Mouse (Mus musculus) MEL (cell line): Measurements from ENCODE around the gene Pacsin2. TPM values are rescaled to one million over a fixed set of nuclear protein-coding genes. Genes with fewer than 3 reads are reported as not detected.

Source experiments
- DNase-seq: peaks from one replicate; pipeline ENCODE4 v3.0.0; 2011; ENCODE audit warnings: low read depth, low spot score
- H3K27ac ChIP-seq: 2 replicates; pipeline ENCODE4 v1.5.1; 2012; ENCODE audit warnings: low read depth, mild to moderate bottlenecking, control low read depth, low read length, moderate library complexity; ENCODE audit not compliant: control insufficient read depth
- H3K27me3 ChIP-seq, 2 experiments: fragments of 150-350 bp in 1 of 2; sonication (generic) in 1 of 2; 2 replicates each; pipeline ENCODE4 v1.6.1; 2012; ENCODE audit warnings: low read length in 2 of 2, mild to moderate bottlenecking in 2 of 2, improper control_type of control experiment in 1 of 2, moderate library complexity in 1 of 2; ENCODE audit not compliant: insufficient read depth in 2 of 2, control insufficient read depth in 1 of 2
- H3K36me3 ChIP-seq, 2 experiments: 2 replicates each; pipeline ENCODE4 v1.6.1; 2012 to 2014; ENCODE audit warnings: low read length in 2 of 2, improper control_type of control experiment in 1 of 2, inconsistent platforms in 1 of 2, mild to moderate bottlenecking in 1 of 2; ENCODE audit not compliant: insufficient read depth in 2 of 2, control insufficient read depth in 1 of 2
- H3K4me1 ChIP-seq, 2 experiments: fragments of 150-350 bp in 1 of 2; sonication (generic) in 1 of 2; 2 replicates each; pipeline ENCODE4 v1.6.1; 2012; ENCODE audit warnings: low read length in 2 of 2, improper control_type of control experiment in 1 of 2, mild to moderate bottlenecking in 1 of 2; ENCODE audit not compliant: insufficient read depth in 2 of 2, control insufficient read depth in 1 of 2
- H3K4me3 ChIP-seq, 2 experiments: fragments of 150-350 bp in 1 of 2; sonication (generic) in 1 of 2; 2 replicates each; pipeline ENCODE4 v1.5.1; 2012; ENCODE audit warnings: low read depth in 2 of 2, low read length in 2 of 2, mild to moderate bottlenecking in 2 of 2, moderate library complexity in 2 of 2, control low read depth in 1 of 2, improper control_type of control experiment in 1 of 2; ENCODE audit not compliant: control insufficient read depth in 1 of 2, insufficient read depth in 1 of 2
- H3K79me2 ChIP-seq: 2 replicates; pipeline ENCODE4 v1.6.1; 2012; ENCODE audit warnings: mild to moderate bottlenecking, low read length, moderate library complexity; ENCODE audit not compliant: control insufficient read depth, poor library complexity, insufficient read depth
- H3K9ac ChIP-seq: 2 replicates; pipeline ENCODE4 v1.6.1; 2012; ENCODE audit warnings: low read depth, mild to moderate bottlenecking, control low read depth, low read length, moderate library complexity; ENCODE audit not compliant: control insufficient read depth, poor library complexity, severe bottlenecking
- H3K9me3 ChIP-seq: fragments of 150-350 bp; sonication (generic); replicated peaks from 2 replicates; pipeline ENCODE4 v1.6.1; 2012; ENCODE audit warnings: mild to moderate bottlenecking, low read length, improper control_type of control experiment, moderate library complexity; ENCODE audit not compliant: insufficient read depth
- BHLHE40 ChIP-seq: IDR thresholded peaks from 2 replicates; pipeline ENCODE4 v1.6.1; 2012; ENCODE audit warnings: low read depth, mild to moderate bottlenecking, inconsistent platforms, low read length, improper control_type of control experiment, borderline replicate concordance
- CHD1 ChIP-seq: IDR thresholded peaks from 2 replicates; pipeline ENCODE4 v1.6.1; 2012; ENCODE audit warnings: low read depth, mild to moderate bottlenecking, inconsistent platforms, low read length, improper control_type of control experiment
- CHD2 ChIP-seq: IDR thresholded peaks from 2 replicates; pipeline ENCODE4 v1.6.1; 2011; ENCODE audit warnings: low read length, improper control_type of control experiment
- CTCF ChIP-seq, 3 experiments: IDR thresholded peaks in 2 of 3; conservative IDR thresholded peaks in 1 of 3; 2 replicates each; pipeline ENCODE4 v1.5.1; 2011 to 2012; ENCODE audit warnings: low read length in 3 of 3, low read depth in 2 of 3, mild to moderate bottlenecking in 2 of 3, improper control_type of control experiment in 1 of 3, inconsistent platforms in 1 of 3, mixed read lengths in 1 of 3, moderate library complexity in 1 of 3; ENCODE audit not compliant: control insufficient read depth in 1 of 3, insufficient read depth in 1 of 3, poor library complexity in 1 of 3, severe bottlenecking in 1 of 3
- ELF1 ChIP-seq: IDR thresholded peaks from 2 replicates; pipeline ENCODE4 v1.6.1; 2014; ENCODE audit warnings: low read depth, mild to moderate bottlenecking, inconsistent platforms, low read length, improper control_type of control experiment, moderate library complexity
- ETS1 ChIP-seq: IDR thresholded peaks from 2 replicates; pipeline ENCODE4 v1.6.1; 2012; ENCODE audit warnings: low read depth, mild to moderate bottlenecking, inconsistent platforms, low read length, improper control_type of control experiment, moderate library complexity
- GABPA ChIP-seq: IDR thresholded peaks from 2 replicates; pipeline ENCODE4 v1.6.1; 2012; ENCODE audit warnings: low read depth, mild to moderate bottlenecking, inconsistent platforms, low read length, improper control_type of control experiment, moderate library complexity
- GATA1 ChIP-seq: IDR thresholded peaks from 2 replicates; pipeline ENCODE4 v1.6.1; 2011; ENCODE audit warnings: low read depth, low read length, improper control_type of control experiment
- HCFC1 ChIP-seq: IDR thresholded peaks from 2 replicates; pipeline ENCODE4 v1.6.1; 2012; ENCODE audit warnings: low read depth, mild to moderate bottlenecking, inconsistent platforms, low read length, improper control_type of control experiment, moderate library complexity
- JUND ChIP-seq: IDR thresholded peaks from 2 replicates; pipeline ENCODE4 v1.6.1; 2011; ENCODE audit warnings: low read depth, mild to moderate bottlenecking, improper control_type of control experiment, low read length
- MAX ChIP-seq: IDR thresholded peaks from 2 replicates; pipeline ENCODE4 v1.6.1; 2011; ENCODE audit warnings: low read length, improper control_type of control experiment
- MXI1 ChIP-seq: IDR thresholded peaks from 2 replicates; pipeline ENCODE4 v1.6.1; 2011; ENCODE audit warnings: mild to moderate bottlenecking, low read depth, low read length, improper control_type of control experiment
- NELFE ChIP-seq: IDR thresholded peaks from 2 replicates; pipeline ENCODE4 v1.6.1; 2011; ENCODE audit warnings: low read depth, low read length, improper control_type of control experiment
- POLR2A ChIP-seq, 2 experiments: IDR thresholded peaks; 2 replicates each; pipeline ENCODE4 v1.6.1; 2011 to 2012; ENCODE audit warnings: low read length in 2 of 2, mild to moderate bottlenecking in 2 of 2, control low read depth in 1 of 2, improper control_type of control experiment in 1 of 2, low read depth in 1 of 2, moderate library complexity in 1 of 2; ENCODE audit not compliant: control insufficient read depth in 1 of 2, insufficient read depth in 1 of 2, poor library complexity in 1 of 2
- RAD21 ChIP-seq: IDR thresholded peaks from 2 replicates; pipeline ENCODE4 v1.6.1; 2011; ENCODE audit warnings: mild to moderate bottlenecking, low read depth, low read length, improper control_type of control experiment
- SIN3A ChIP-seq: IDR thresholded peaks from 2 replicates; pipeline ENCODE4 v1.6.1; 2012; ENCODE audit warnings: low read length, improper control_type of control experiment, inconsistent platforms
- SMC3 ChIP-seq: IDR thresholded peaks from 2 replicates; pipeline ENCODE4 v1.6.1; 2011; ENCODE audit warnings: low read depth, low read length, improper control_type of control experiment
- TBP ChIP-seq: IDR thresholded peaks from 2 replicates; pipeline ENCODE4 v1.8.0; 2011; ENCODE audit warnings: low read depth, low read length, improper control_type of control experiment
- USF1 ChIP-seq: IDR thresholded peaks from 2 replicates; pipeline ENCODE4 v1.6.1; 2014; ENCODE audit warnings: low read depth, mild to moderate bottlenecking, inconsistent platforms, low read length, improper control_type of control experiment, moderate library complexity
- ZC3H11A ChIP-seq: IDR thresholded peaks from 2 replicates; pipeline ENCODE4 v1.6.1; 2012; ENCODE audit warnings: low read depth, mild to moderate bottlenecking, inconsistent platforms, low read length, improper control_type of control experiment
- ZMIZ1 ChIP-seq: IDR thresholded peaks from 2 replicates; pipeline ENCODE4 v1.6.1; 2012; ENCODE audit warnings: low read depth, mild to moderate bottlenecking, inconsistent platforms, low read length, improper control_type of control experiment, moderate library complexity
- polyA plus RNA-seq, 2 experiments: library from polyadenylated mRNA; stranded (reverse) in 1 of 2; unstranded in 1 of 2; fragments of >175 nt in 1 of 2; fragments of >200 nt in 1 of 2; gene quantifications; 2 replicates each; pipeline versions ENCODE4 v1.2.1 to v1.2.4; 2012; ENCODE audit warnings: low replicate concordance in 2 of 2, low read depth in 1 of 2; ENCODE audit not compliant: insufficient read length in 2 of 2, insufficient read depth in 1 of 2, missing spikeins in 1 of 2
- total RNA-seq: library from RNA; depleted of rRNA; stranded (reverse); fragments of 300-350 nt; gene quantifications from 2 replicates; pipeline ENCODE4 v1.2.3, GENCODE M21; 2012

The Pacsin2 gene
- total and polyA plus RNA-seq, 3 experiments, result 58.7 to 425 (median 103) TPM

DNA sequence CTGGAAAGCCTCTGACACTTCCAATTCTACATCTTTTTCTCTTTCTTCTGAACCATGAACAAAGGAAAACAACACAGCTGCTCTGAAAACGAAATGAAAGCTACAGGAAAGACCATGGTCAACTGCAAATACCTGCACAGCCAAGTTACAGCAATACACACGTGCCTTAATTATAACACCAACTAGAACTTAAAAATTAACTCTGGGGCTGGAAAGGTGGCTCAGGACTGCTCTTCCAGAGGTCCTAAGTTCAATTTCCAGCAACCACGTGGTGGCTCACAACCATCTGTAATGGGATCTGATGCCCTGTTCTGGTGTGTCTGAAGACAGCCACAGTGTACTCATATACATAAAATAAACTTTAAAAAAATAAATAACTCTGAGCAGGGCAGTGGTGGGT is 9.4 kb downstream of the Pacsin2 start:
- H3K4me3 ChIP-seq, result no peak overlapping the region
- TF ChIP-seq POLR2A (IDR thresholded peaks at IDR 0.05; ENCODE audit: control insufficient read depth in 1 of 2, insufficient read depth in 1 of 2, low read depth in 1 of 2, low read length in 2 of 2, poor library complexity in 1 of 2), result no peak
- TF ChIP-seq ETS1, result no peak
- peaks cover 0 to 19% of the 10 kb centered on the region in 2 experiments; a peak in 2 of 4 replicates for H3K36me3 ChIP-seq
- DNase-seq, result no peak
- H3K9me3 ChIP-seq, result no peaks in the 10 kb centered on the region
- H3K27me3 ChIP-seq, result no peaks in the 10 kb centered on the region
- H3K9ac ChIP-seq, result no peak overlapping the region
- H3K4me1 ChIP-seq, result peaks cover 12 to 24% of the 10 kb centered on the region in 2 experiments
- H3K27ac ChIP-seq, result no peak overlapping the region
- peaks cover 58% of the 10 kb centered on the region for H3K79me2 ChIP-seq

DNA sequence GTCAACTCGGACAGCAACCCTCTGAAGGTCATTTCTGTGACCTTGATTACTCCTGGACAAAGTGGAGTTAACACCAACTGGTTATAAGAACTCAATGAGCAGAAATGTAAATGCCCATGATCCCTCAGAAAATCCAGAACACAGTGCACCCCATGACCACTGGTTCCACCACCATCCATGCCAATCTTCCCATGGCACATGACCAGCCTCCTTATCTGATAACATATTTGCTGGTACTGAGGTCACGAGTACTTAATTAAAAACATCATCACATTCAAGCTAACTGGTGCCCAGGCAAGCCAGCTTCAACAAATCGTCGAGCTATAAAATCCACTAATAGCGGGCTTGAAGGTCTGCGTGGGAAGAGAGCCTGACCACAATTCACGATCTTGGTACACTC is 10.0 kb downstream of the Pacsin2 start:
- TF ChIP-seq ZMIZ1 (no peak), ZC3H11A (no peak), TBP (no peak), CHD2 (no peak), GATA1 (no peak), JUND (no peak), USF1 (no peak), SIN3A (no peak), HCFC1 (no peak), SMC3 (no peak), GABPA (no peak), MAX (no peak), ETS1 (no peak), MXI1 (no peak), RAD21 (no peak), NELFE (no peak), CTCF (IDR thresholded peaks at IDR 0.05 in 2 of 3, conservative IDR thresholded peaks at IDR 0.05 in 1 of 3; ENCODE audit: control insufficient read depth in 1 of 3, insufficient read depth in 1 of 3, low read depth in 2 of 3, low read length in 3 of 3, poor library complexity in 1 of 3, severe bottlenecking in 1 of 3) (no peak), BHLHE40 (no peak), ELF1 (no peak), CHD1 (no peak)
- peaks cover 12 to 24% of the 10 kb centered on the region in 2 experiments for H3K4me1 ChIP-seq
- H3K9ac ChIP-seq, result no peak overlapping the region
- H3K27ac ChIP-seq, result no peak overlapping the region
- no peak for DNase-seq
- no peaks in the 10 kb centered on the region for H3K27me3 ChIP-seq
- no peak overlapping the region for H3K4me3 ChIP-seq
- H3K9me3 ChIP-seq, result no peaks in the 10 kb centered on the region
- H3K79me2 ChIP-seq, result peaks cover 62% of the 10 kb centered on the region
- peaks cover 0 to 19% of the 10 kb centered on the region in 2 experiments; a peak in 2 of 4 replicates for H3K36me3 ChIP-seq
